Mouse (Mus musculus): Measurements from ENCODE around the gene Lhfpl1. TPM values are rescaled to one million over a fixed set of nuclear protein-coding genes. Genes with fewer than 3 reads are reported as not detected.

The Lhfpl1 gene
- polyA plus RNA-seq, 1 experiment from 2014 or later: 5.3 TPM

GRCm38 (mm10) chrX:145271768-145272167, 77.1 kb downstream of the Lhfpl1 start:
- Histone ChIP-seq H3K4me1 (ENCODE audit: control insufficient read depth, insufficient read depth, low read length) (no peaks in the 10 kb centered on the region), H3K9ac (ENCODE audit: low read length) (no peak overlapping the region), H3K36me3 (ENCODE audit: control insufficient read depth, insufficient read depth, low read length) (no peaks in the 10 kb centered on the region), H3K4me2 (ENCODE audit: low read depth, low read length) (no peak overlapping the region), H3K27ac (ENCODE audit: low read length) (no peak overlapping the region), H3K4me3 (replicated peaks; ENCODE audit: low read length) (no peak overlapping the region), H3K9me3 (replicated peaks; ENCODE audit: control insufficient read depth, low read length) (no peaks in the 10 kb centered on the region), H3K27me3 (ENCODE audit: control insufficient read depth, insufficient read depth, low read length) (no peaks in the 10 kb centered on the region)
- ATAC-seq (ENCODE audit: insufficient read depth, low FRiP score): no peak
- 41% methylated on average over 4 of the region's 4 CpGs for WGBS

GRCm38 (mm10) chrX:145261803-145262202, 87.1 kb downstream of the Lhfpl1 start:
- no peak overlapping the region for H3K4me3 ChIP-seq (replicated peaks; ENCODE audit: low read length)
- 50% methylated on average over 5 of the region's 5 CpGs for WGBS

More at GRCm38 (mm10) chrX:145261803-145262202, 87.1 kb downstream of the Lhfpl1 start:
- H3K27ac ChIP-seq (ENCODE audit: low read length): no peak overlapping the region
- no peak overlapping the region for H3K9ac ChIP-seq (ENCODE audit: low read length)
- no peak overlapping the region for H3K4me2 ChIP-seq (ENCODE audit: low read depth, low read length)
- no peaks in the 10 kb centered on the region for H3K27me3 ChIP-seq (ENCODE audit: control insufficient read depth, insufficient read depth, low read length)
- H3K9me3 ChIP-seq (replicated peaks; ENCODE audit: control insufficient read depth, low read length): no peaks in the 10 kb centered on the region
- H3K4me1 ChIP-seq (ENCODE audit: control insufficient read depth, insufficient read depth, low read length): no peaks in the 10 kb centered on the region
- no peak for ATAC-seq (ENCODE audit: insufficient read depth, low FRiP score)
- H3K36me3 ChIP-seq (ENCODE audit: control insufficient read depth, insufficient read depth, low read length): no peaks in the 10 kb centered on the region

Other genes with a start within 250 kb of the Lhfpl1 start
- 8.9 and 12.0 TPM in 2 replicates for gene Amot, start 156.1 kb upstream of the Lhfpl1 start, polyA plus RNA-seq (2015; fragmentation: Nextera tagmentation; extraction: Ambion mirVana)

Measured in stomach, embryonic 16.5 days (tissue).